Mouse (Mus musculus) megakaryocyte progenitor cell, adult 5-6 weeks (primary cell): ENCODE measurements around the gene Ccdc34. TPM values are rescaled to one million over a fixed set of nuclear protein-coding genes. Genes with fewer than 3 reads are reported as not detected.

Source experiments
- ATAC-seq: replicated peaks from 2 replicates; pipeline ENCODE4 v1.8.0; 2016; ENCODE audit warnings: mild to moderate bottlenecking, moderate TSS enrichment, inconsistent platforms; ENCODE audit not compliant: poor library complexity
- total RNA-seq, 2 experiments: library from RNA; stranded (forward) in 1 of 2; stranded (reverse) in 1 of 2; fragments of 157-497, 149-512 nt in 1 of 2; fragments of 200-1000 nt in 1 of 2; gene quantifications; 2 replicates each; pipeline versions ENCODE4 v1.2.3 to v1.2.4; 2015 to 2017

The Ccdc34 gene
- total RNA-seq, 2 experiments from 2014 or later, result 42.6 to 65.9 TPM

DNA sequence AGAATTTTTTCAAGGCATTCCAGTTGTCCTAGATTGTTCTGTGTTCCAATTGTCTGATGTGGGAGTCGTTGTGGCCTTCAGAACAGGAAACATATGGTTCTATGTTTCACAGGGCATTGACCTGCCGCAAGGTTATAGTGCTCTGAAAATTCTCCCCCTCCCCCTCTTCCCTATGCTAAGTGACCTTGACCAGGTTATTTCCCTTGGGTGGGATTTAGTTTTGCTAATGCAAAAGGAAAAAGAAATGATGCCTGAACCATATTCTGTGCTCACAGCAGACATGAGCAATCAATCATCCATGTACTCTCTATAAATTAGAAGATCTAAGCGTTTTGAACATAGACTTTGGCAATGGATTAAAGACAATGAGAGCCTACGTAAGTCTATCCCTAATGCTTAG is 186.6 kb downstream of the Ccdc34 start:
- ATAC-seq, result no peak

DNA sequence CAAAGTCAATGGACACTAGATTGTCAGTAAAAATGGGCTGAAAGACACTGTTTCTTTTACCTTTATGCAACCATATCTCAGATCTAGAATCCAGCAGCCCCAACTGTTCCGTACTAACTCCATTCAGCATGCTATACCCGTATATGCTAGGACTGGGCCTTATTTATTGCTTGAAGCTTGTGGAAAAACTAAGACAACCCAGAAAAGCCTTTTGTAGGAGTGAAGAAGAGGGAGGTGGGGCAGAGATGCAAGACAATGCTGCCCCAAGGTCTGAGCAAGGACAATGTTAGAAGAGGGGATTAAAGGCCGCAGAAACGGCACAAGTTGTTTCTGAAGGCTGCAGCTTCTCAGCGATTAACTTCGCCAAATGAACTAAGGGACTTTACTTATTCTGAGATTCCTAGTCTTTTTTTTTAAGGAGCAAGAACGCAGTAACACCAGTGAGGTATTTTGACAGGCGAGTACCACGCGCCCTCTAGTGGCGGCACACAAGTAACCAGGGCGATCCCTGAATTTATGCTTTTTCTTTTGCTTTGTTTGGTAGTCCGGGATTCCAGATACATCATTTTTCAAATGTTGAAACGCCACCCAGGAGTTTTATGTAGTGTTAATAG is 187.2 kb downstream of the Ccdc34 start:
- ATAC-seq, result peak; percentile 89

DNA sequence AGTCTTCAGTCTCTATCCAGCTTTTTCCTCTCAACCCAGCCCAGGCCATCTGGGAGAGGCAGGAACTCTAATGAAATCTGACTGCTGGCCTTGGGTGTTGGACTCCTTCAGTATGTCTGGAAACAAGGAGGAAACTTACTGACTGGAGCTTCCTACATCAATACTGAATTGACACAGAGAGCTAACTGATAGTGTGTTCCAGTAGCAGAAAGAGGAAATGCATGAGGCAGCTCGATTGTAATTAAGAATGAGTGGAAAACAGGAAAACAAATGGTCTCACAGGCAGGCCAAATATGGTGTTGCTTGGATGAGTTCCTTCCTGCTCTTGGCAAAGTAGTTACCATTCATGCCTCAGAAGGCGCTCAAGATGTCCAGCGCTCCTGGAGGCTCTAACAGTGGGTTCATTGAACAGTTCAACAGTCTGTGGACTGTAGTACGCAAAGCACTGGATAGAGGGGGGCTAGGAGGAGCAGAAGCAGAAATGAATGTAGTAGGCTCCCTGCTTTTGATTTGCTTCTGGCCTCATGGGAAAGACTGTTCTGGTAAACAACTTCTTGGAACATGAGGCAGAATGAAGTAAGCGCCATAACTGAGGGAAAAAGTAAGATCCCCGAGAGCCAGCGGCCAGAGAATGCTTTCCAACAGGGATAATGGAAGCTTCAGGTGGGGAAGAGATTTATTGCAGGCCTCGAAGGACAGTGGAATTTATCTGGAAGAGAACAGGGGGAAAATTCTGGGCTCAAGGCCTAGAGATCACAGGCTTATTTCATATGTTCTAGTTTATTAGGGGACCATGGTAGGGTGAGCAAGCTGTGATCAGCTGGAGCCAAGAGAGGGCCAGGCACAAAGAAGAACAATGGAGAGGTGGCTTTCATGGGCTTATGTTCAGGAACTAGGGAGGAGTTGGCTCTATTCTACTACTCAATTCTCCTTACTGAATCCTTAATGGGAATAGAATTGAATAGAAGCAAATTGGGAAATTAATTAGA is 193.2 kb downstream of the Ccdc34 start:
- ATAC-seq, result no peak

DNA sequence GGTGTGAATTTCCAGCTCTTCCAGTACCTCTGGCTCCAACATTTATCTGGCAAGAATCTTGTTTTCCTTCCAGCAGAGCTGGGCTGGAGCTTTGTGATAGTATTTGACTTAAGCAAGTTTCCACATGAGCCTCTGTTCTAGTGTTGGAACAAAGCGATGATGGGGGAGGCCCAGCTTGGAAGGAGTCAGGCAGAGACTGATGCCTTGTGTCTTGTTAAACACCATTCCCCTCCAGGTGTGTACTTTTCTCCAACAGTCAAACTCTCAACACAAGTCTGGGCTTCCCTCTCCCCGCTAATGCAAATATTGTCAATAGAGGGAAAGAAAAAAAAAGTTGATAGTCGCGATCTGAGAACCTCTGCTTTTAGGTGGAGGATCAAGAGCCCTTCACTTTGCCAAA is 196.7 kb downstream of the Ccdc34 start:
- no peak for ATAC-seq

DNA sequence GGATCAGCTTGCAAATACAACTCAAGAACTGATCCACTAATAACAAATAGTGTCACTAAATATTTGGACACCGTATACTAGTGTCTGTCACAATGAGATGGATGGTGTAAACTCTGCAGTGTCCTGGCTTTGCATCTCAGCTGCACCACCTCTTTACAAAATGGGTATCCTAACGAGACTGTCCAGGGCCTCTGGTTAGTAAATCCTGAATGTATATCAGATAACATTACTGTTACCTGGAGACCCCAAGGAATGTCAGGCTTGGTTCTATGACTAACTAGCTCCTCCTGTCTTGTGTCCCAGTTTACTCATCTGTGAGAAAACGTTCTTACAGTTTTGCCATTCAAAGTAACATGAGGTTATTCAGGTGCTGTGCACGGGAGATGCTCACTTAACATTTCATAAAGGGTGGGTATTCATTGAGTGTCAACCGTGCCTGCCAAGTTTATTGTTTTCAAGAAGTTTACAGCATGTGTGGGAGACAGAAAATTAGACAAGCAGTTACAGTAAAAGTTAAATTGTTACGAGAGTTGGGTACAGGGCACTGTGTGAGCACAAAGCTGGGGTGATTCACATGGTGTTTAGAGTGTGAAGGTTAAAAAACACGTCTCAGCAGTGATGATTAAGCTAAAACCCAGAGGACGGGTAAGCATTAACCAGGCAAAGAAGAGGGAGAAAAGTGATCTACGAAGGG is 197.5 kb downstream of the Ccdc34 start:
- no peak for ATAC-seq

DNA sequence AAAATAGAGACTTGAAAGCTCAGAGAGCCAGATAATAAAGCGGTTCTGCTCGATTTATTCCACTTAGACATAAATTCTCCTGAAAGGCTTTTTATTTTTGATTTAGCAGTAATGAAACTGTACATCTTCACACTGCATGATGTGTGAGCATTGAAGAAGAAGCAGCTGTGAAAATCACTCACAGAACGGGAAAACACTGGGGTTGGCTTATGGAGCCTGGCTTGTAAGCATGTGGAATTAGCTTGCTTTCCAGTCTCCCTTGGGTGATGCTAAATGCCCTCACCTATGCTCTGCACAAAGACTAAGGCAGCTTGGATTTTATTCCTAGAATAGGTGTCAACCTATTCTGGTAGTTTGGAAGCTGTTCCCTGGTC is 198.1 kb downstream of the Ccdc34 start:
- no peak for ATAC-seq

DNA sequence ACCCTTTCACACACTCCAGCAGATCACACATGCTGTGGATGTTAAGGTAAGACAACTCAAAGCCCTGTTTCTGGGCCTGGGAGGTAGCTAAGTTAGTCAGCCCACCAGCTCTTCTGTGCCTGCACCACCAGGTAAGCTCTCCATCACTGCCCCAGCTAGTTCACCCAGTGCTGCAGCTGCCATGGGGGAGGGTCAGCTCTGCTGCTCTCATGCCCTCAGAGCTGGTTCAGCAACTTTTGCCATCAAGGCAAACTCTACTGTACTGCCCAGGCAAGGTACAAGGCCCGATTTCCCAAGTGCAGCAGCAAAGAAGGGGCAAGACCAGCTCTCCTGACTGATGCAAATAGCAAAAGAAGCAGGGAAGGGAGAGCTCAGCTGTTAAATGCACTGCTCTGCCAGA is 202.9 kb downstream of the Ccdc34 start:
- no peak for ATAC-seq

DNA sequence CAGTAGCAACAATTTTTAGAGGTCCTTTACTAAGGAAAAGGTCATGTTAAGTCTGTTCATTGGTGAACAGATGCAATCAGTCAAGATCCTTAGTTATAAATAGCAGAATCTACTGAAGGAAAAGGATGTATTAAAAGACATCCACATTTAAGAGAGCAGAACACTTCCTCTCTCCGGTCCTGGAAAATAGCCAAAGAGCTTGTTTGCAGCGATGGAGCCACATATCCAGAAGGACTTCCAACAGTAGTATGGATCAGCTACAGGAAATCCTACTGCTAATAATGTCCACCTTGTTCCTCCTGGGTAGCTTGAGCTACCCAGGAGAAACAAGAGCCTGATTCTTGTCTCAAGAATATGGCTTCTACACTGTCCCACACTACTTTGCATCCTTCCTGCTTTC is 205.2 kb downstream of the Ccdc34 start:
- ATAC-seq, result no peak

Other genes with a start within 250 kb of the Ccdc34 start
- gene Lin7c, start 127.0 kb upstream of the Ccdc34 start, total RNA-seq (2015), result 57.7 and 65.7 TPM in 2 replicates
- gene Lin7c, start 127.0 kb upstream of the Ccdc34 start, total RNA-seq (2017), result 88.4 and 114 TPM in 2 replicates
- 1.0 and 2.6 TPM in 2 replicates for gene Lgr4, start 100.2 kb upstream of the Ccdc34 start, total RNA-seq (2015)
- gene Lgr4, start 100.2 kb upstream of the Ccdc34 start, total RNA-seq (2017), result 1.1 and 4.0 TPM in 2 replicates